Mouse (Mus musculus) MEL (cell line): ENCODE data around the gene Enpp7. TPM values are rescaled to one million over a fixed set of nuclear protein-coding genes. Genes with fewer than 3 reads are reported as not detected.
A peak's percentile ranks its signal among the peaks of the same experiment; 100 is the strongest.

Experiments
- DNase-seq: peaks from one replicate; pipeline ENCODE4 v3.0.0; 2011; ENCODE audit warnings: low read depth, low spot score
- H3K27ac ChIP-seq: 2 replicates; pipeline ENCODE4 v1.5.1; 2012; ENCODE audit warnings: low read depth, mild to moderate bottlenecking, control low read depth, low read length, moderate library complexity; ENCODE audit not compliant: control insufficient read depth
- H3K27me3 ChIP-seq, 2 experiments: fragments of 150-350 bp in 1 of 2; sonication (generic) in 1 of 2; 2 replicates each; pipeline ENCODE4 v1.6.1; 2012; ENCODE audit warnings: low read length in 2 of 2, mild to moderate bottlenecking in 2 of 2, improper control_type of control experiment in 1 of 2, moderate library complexity in 1 of 2; ENCODE audit not compliant: insufficient read depth in 2 of 2, control insufficient read depth in 1 of 2
- H3K36me3 ChIP-seq, 2 experiments: 2 replicates each; pipeline ENCODE4 v1.6.1; 2012 to 2014; ENCODE audit warnings: low read length in 2 of 2, improper control_type of control experiment in 1 of 2, inconsistent platforms in 1 of 2, mild to moderate bottlenecking in 1 of 2; ENCODE audit not compliant: insufficient read depth in 2 of 2, control insufficient read depth in 1 of 2
- H3K4me1 ChIP-seq, 2 experiments: fragments of 150-350 bp in 1 of 2; sonication (generic) in 1 of 2; 2 replicates each; pipeline ENCODE4 v1.6.1; 2012; ENCODE audit warnings: low read length in 2 of 2, improper control_type of control experiment in 1 of 2, mild to moderate bottlenecking in 1 of 2; ENCODE audit not compliant: insufficient read depth in 2 of 2, control insufficient read depth in 1 of 2
- H3K4me3 ChIP-seq, 2 experiments: fragments of 150-350 bp in 1 of 2; sonication (generic) in 1 of 2; 2 replicates each; pipeline ENCODE4 v1.5.1; 2012; ENCODE audit warnings: low read depth in 2 of 2, low read length in 2 of 2, mild to moderate bottlenecking in 2 of 2, moderate library complexity in 2 of 2, control low read depth in 1 of 2, improper control_type of control experiment in 1 of 2; ENCODE audit not compliant: control insufficient read depth in 1 of 2, insufficient read depth in 1 of 2
- H3K79me2 ChIP-seq: 2 replicates; pipeline ENCODE4 v1.6.1; 2012; ENCODE audit warnings: mild to moderate bottlenecking, low read length, moderate library complexity; ENCODE audit not compliant: control insufficient read depth, poor library complexity, insufficient read depth
- H3K9ac ChIP-seq: 2 replicates; pipeline ENCODE4 v1.6.1; 2012; ENCODE audit warnings: low read depth, mild to moderate bottlenecking, control low read depth, low read length, moderate library complexity; ENCODE audit not compliant: control insufficient read depth, poor library complexity, severe bottlenecking
- H3K9me3 ChIP-seq: fragments of 150-350 bp; sonication (generic); replicated peaks from 2 replicates; pipeline ENCODE4 v1.6.1; 2012; ENCODE audit warnings: mild to moderate bottlenecking, low read length, improper control_type of control experiment, moderate library complexity; ENCODE audit not compliant: insufficient read depth
- CHD1 ChIP-seq: IDR thresholded peaks from 2 replicates; pipeline ENCODE4 v1.6.1; 2012; ENCODE audit warnings: low read depth, mild to moderate bottlenecking, inconsistent platforms, low read length, improper control_type of control experiment
- E2F4 ChIP-seq: IDR thresholded peaks from 2 replicates; pipeline ENCODE4 v1.6.1; 2011; ENCODE audit warnings: low read depth, low read length, improper control_type of control experiment, borderline replicate concordance
- ELF1 ChIP-seq: IDR thresholded peaks from 2 replicates; pipeline ENCODE4 v1.6.1; 2014; ENCODE audit warnings: low read depth, mild to moderate bottlenecking, inconsistent platforms, low read length, improper control_type of control experiment, moderate library complexity
- EP300 ChIP-seq, 2 experiments: IDR thresholded peaks; 2 replicates each; pipeline ENCODE4 v1.6.1; 2011; ENCODE audit warnings: improper control_type of control experiment in 2 of 2, low read length in 2 of 2, low read depth in 1 of 2, mild to moderate bottlenecking in 1 of 2
- ETS1 ChIP-seq: IDR thresholded peaks from 2 replicates; pipeline ENCODE4 v1.6.1; 2012; ENCODE audit warnings: low read depth, mild to moderate bottlenecking, inconsistent platforms, low read length, improper control_type of control experiment, moderate library complexity
- GATA1 ChIP-seq: IDR thresholded peaks from 2 replicates; pipeline ENCODE4 v1.6.1; 2011; ENCODE audit warnings: low read depth, low read length, improper control_type of control experiment
- JUND ChIP-seq: IDR thresholded peaks from 2 replicates; pipeline ENCODE4 v1.6.1; 2011; ENCODE audit warnings: low read depth, mild to moderate bottlenecking, improper control_type of control experiment, low read length
- MEF2A ChIP-seq: IDR thresholded peaks from 2 replicates; pipeline ENCODE4 v1.6.1; 2014; ENCODE audit warnings: low read depth, mild to moderate bottlenecking, inconsistent platforms, low read length, improper control_type of control experiment; ENCODE audit not compliant: poor library complexity, insufficient replicate concordance, severe bottlenecking; ENCODE audit errors: extremely low read depth
- NRF1 ChIP-seq: IDR thresholded peaks from 2 replicates; pipeline ENCODE4 v1.6.1; 2014; ENCODE audit warnings: low read depth, mild to moderate bottlenecking, inconsistent platforms, low read length, improper control_type of control experiment, moderate library complexity; ENCODE audit not compliant: poor library complexity, insufficient read depth, severe bottlenecking
- POLR2AphosphoS2 ChIP-seq: IDR thresholded peaks from 2 replicates; pipeline ENCODE4 v1.6.1; 2011; ENCODE audit warnings: low read length, improper control_type of control experiment
- RAD21 ChIP-seq: IDR thresholded peaks from 2 replicates; pipeline ENCODE4 v1.6.1; 2011; ENCODE audit warnings: mild to moderate bottlenecking, low read depth, low read length, improper control_type of control experiment
- RCOR1 ChIP-seq: IDR thresholded peaks from 2 replicates; pipeline ENCODE4 v1.6.1; 2012; ENCODE audit warnings: low read depth, mild to moderate bottlenecking, inconsistent platforms, low read length, improper control_type of control experiment
- SIN3A ChIP-seq: IDR thresholded peaks from 2 replicates; pipeline ENCODE4 v1.6.1; 2012; ENCODE audit warnings: low read length, improper control_type of control experiment, inconsistent platforms
- TCF12 ChIP-seq: IDR thresholded peaks from 2 replicates; pipeline ENCODE4 v1.6.1; 2014; ENCODE audit warnings: low read depth, mild to moderate bottlenecking, inconsistent platforms, low read length, improper control_type of control experiment, moderate library complexity
- USF1 ChIP-seq: IDR thresholded peaks from 2 replicates; pipeline ENCODE4 v1.6.1; 2014; ENCODE audit warnings: low read depth, mild to moderate bottlenecking, inconsistent platforms, low read length, improper control_type of control experiment, moderate library complexity
- USF2 ChIP-seq, 2 experiments: IDR thresholded peaks; 2 replicates each; pipeline ENCODE4 v1.6.1; 2011 to 2012; ENCODE audit warnings: improper control_type of control experiment in 2 of 2, low read length in 2 of 2, borderline replicate concordance in 1 of 2, inconsistent platforms in 1 of 2, low read depth in 1 of 2, mild to moderate bottlenecking in 1 of 2; ENCODE audit not compliant: insufficient read depth in 1 of 2
- ZC3H11A ChIP-seq: IDR thresholded peaks from 2 replicates; pipeline ENCODE4 v1.6.1; 2012; ENCODE audit warnings: low read depth, mild to moderate bottlenecking, inconsistent platforms, low read length, improper control_type of control experiment
- ZNF384 ChIP-seq: IDR thresholded peaks from 2 replicates; pipeline ENCODE4 v1.6.1; 2012; ENCODE audit warnings: low read depth, mild to moderate bottlenecking, inconsistent platforms, low read length, improper control_type of control experiment
- polyA plus RNA-seq, 2 experiments: library from polyadenylated mRNA; stranded (reverse) in 1 of 2; unstranded in 1 of 2; fragments of >175 nt in 1 of 2; fragments of >200 nt in 1 of 2; gene quantifications; 2 replicates each; pipeline versions ENCODE4 v1.2.1 to v1.2.4; 2012; ENCODE audit warnings: low replicate concordance in 2 of 2, low read depth in 1 of 2; ENCODE audit not compliant: insufficient read length in 2 of 2, insufficient read depth in 1 of 2, missing spikeins in 1 of 2
- total RNA-seq: library from RNA; depleted of rRNA; stranded (reverse); fragments of 300-350 nt; gene quantifications from 2 replicates; pipeline ENCODE4 v1.2.3, GENCODE M21; 2012

Gene Enpp7
- total and polyA plus RNA-seq, 3 experiments, result not detected

GRCm38 (mm10) chr11:119017506-119017905 is 29.5 kb downstream of the Enpp7 start:
- no peak for DNase-seq
- no peak overlapping the region for H3K4me3 ChIP-seq
- TF ChIP-seq RAD21 (no peak), TCF12 (no peak), POLR2AphosphoS2 (no peak), NRF1 (no peak), USF2 (IDR thresholded peaks at IDR 0.05; ENCODE audit: borderline replicate concordance in 1 of 2, insufficient read depth in 1 of 2, low read depth in 1 of 2, low read length in 2 of 2) (no peak), USF1 (no peak), MEF2A (no peak), RCOR1 (no peak), E2F4 (no peak), ZNF384 (no peak), JUND (no peak)
- no peak overlapping the region for H3K27ac ChIP-seq
- no peaks in the 10 kb centered on the region; a peak in 1 of 4 replicates for H3K27me3 ChIP-seq
- H3K36me3 ChIP-seq, result peaks cover 0 to 14% of the 10 kb centered on the region in 2 experiments; a peak in 2 of 4 replicates
- no peaks in the 10 kb centered on the region; the same call in 1 of the 2 replicates for H3K79me2 ChIP-seq
- H3K9me3 ChIP-seq, result no peaks in the 10 kb centered on the region
- H3K4me1 ChIP-seq, result peaks cover 0 to 20% of the 10 kb centered on the region in 2 experiments; a peak in 2 of 4 replicates
- no peak overlapping the region for H3K9ac ChIP-seq

- TF ChIP-seq GATA1 (peak; percentile 66), SIN3A (no peak), MEF2A (no peak), CHD1 (no peak), ELF1 (no peak), JUND (no peak), ZC3H11A (no peak), RCOR1 (peak; percentile 51; the same call in 1 of the 2 replicates), ETS1 (0 out of 2 replicates have a peak, but pooled peaks have one; percentile 38), EP300 (IDR thresholded peaks at IDR 0.05; ENCODE audit: low read depth in 1 of 2, low read length in 2 of 2) (peak; percentile 19 to 52; a peak in 3 of 4 replicates)
- H3K27ac ChIP-seq, result no peak overlapping the region
- peaks cover 11% of the 10 kb centered on the region for H3K79me2 ChIP-seq
- no peak overlapping the region for H3K9ac ChIP-seq
- no peak overlapping the region for H3K4me3 ChIP-seq
- peak; percentile 45 for DNase-seq
- no peaks in the 10 kb centered on the region for H3K9me3 ChIP-seq
- H3K27me3 ChIP-seq, result no peaks in the 10 kb centered on the region; a peak in 1 of 4 replicates
- H3K4me1 ChIP-seq, result peaks cover 0 to 27% of the 10 kb centered on the region in 2 experiments; a peak in 2 of 4 replicates
- peaks cover 0 to 16% of the 10 kb centered on the region in 2 experiments; a peak in 2 of 4 replicates for H3K36me3 ChIP-seq
Measured at GRCm38 (mm10) chr11:119021180-119021579, 33.2 kb downstream of the Enpp7 start.
